Mouse (Mus musculus) megakaryocyte, embryonic 14.5 days (primary cell): ENCODE results near the gene Tcf7l2. TPM values are rescaled to one million over a fixed set of nuclear protein-coding genes. Genes with fewer than 3 reads are reported as not detected.

Experiments
- H3K27me3 ChIP-seq: replicated peaks from 2 replicates; pipeline ENCODE3; 2012; ENCODE audit warnings: inconsistent platforms
- H3K36me3 ChIP-seq: replicated peaks from 2 replicates; pipeline ENCODE3; 2012; ENCODE audit warnings: low read length, inconsistent platforms, mixed read lengths
- H3K4me1 ChIP-seq: 2 replicates; pipeline ENCODE4 v1.6.1; 2012; ENCODE audit warnings: inconsistent platforms
- H3K4me3 ChIP-seq: replicated peaks from 2 replicates; pipeline ENCODE3; 2012; ENCODE audit warnings: moderate library complexity, mild to moderate bottlenecking, inconsistent platforms
- H3K9me3 ChIP-seq: 2 replicates; pipeline ENCODE4 v1.6.1; 2012; ENCODE audit warnings: inconsistent platforms
- FLI1 ChIP-seq: IDR thresholded peaks from 2 replicates; pipeline ENCODE4 v1.6.1; 2012; ENCODE audit warnings: low read length, inconsistent platforms, mixed read lengths
- GATA1 ChIP-seq: IDR thresholded peaks from 3 replicates; pipeline ENCODE4 v1.6.1; 2012; ENCODE audit warnings: mixed read lengths, low read length, inconsistent platforms, borderline replicate concordance
- polyA plus RNA-seq: library from polyadenylated mRNA; stranded (reverse); fragments of >175 nt; gene quantifications from 2 replicates; pipeline ENCODE4 v1.2.3, GENCODE M21; 2012; ENCODE audit warnings: low replicate concordance; ENCODE audit not compliant: insufficient read depth

Gene Tcf7l2
- polyA plus RNA-seq, 1 experiment, result 2.4 TPM

DNA sequence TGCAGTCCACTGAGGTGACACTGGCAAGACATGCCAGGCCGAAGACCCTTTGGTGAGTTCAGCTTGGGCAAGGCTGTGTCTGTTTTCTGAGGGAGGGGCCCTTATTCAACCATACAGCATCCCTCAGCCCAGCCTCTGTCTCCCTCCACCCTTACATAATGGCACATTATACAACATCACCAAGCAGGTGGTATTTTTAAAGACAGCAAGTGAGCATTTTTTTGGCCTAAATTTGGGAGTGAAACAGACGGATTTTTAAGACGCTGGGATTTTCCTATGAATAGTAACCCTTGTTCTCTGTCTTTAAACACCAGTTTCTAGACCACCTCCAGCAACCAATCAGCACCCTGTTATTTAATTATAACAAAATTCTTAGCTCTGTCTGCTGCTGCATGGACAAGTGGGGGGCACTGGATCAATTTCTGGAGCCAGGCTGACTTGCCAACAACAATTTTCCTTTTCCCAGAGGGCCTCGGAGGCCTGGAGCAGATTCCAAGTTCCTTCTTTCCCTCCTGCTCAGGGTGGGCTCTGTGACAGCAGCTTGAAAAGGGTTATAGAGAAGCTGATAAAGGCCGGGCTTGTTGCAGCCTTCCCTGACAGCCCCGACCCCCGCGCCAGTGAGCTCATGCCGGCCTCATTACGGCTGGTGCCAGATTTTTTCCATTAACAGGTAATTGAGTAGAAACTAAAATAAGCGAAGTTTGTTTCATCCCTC, 199.1 kb downstream of the Tcf7l2 start:
- Histone ChIP-seq H3K27me3 (peaks cover 2% of the 10 kb centered on the region), H3K9me3 (peaks cover 10% of the 10 kb centered on the region; the same call in 1 of the 2 replicates), H3K4me1 (no peaks in the 10 kb centered on the region), H3K4me3 (no peak overlapping the region), H3K36me3 (no peaks in the 10 kb centered on the region)
- TF ChIP-seq GATA1 (no peak), FLI1 (no peak)

DNA sequence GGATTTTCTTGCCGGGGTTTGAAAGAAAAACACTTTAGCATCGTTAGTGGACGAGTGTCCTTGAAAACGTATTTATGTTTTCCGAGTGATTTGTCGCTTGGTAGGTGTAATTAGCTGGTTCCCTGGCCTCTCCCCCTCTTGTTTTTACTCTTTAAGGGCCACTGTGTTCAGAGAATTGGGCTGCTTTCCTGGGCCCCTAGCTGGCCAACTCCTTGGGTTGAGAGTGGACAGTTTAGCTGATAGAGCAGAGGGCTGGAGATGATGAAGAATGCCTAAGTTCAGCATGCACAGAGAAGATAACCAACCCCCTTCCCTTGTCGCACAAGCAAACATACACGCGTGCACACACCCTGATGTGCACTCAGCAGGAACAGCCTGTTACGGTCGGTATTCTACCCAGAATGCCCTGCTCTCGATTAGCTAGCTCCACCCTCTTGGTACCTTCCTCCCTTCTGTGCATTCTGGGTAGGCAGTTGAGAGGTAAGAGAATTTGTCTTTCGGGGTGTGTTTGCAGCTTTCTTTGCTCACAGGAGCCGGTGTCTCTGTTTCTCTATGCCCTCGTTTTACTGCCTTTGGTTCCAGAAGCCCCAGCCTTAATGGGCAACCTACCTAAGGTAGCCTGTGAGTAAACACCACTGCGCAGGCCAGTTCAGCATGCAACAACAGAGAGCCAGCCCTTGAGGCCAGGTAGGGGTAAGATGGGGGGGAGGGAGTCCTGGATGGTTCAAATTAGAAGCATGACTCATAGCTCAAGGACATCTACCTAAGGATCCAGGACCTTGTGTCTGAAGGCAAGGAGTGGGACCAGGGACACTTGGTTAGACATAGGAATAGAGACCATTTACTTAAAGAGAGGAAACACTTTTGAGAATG, 199.9 kb downstream of the Tcf7l2 start:
- Histone ChIP-seq H3K36me3 (no peaks in the 10 kb centered on the region), H3K4me3 (no peak overlapping the region), H3K4me1 (no peaks in the 10 kb centered on the region), H3K9me3 (peaks cover 10% of the 10 kb centered on the region; the same call in 1 of the 2 replicates), H3K27me3 (peaks cover 2% of the 10 kb centered on the region)
- TF ChIP-seq GATA1, result no peak
- no peak for TF ChIP-seq FLI1

DNA sequence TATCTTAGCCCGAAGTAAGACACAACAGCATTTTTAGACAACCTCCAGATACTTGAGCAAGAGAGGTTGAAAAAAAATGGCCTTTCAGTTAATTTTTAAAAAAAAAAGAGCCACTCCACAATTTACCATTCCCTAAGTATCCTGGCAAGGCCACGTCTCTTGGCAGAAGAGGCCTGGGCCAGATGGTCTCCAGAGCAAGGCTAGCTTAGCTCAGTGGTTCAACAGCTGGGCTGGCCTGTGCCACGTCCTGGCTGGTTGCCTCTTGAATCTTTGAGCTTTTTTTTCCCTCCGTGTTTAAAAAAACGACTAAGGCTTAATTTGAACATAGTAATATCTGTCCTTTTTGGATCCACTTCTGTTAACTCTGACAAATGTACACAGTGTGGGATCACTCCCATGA, 209.8 kb downstream of the Tcf7l2 start:
- Histone ChIP-seq H3K36me3 (no peaks in the 10 kb centered on the region), H3K4me3 (no peak overlapping the region)
- TF ChIP-seq FLI1 (no peak), GATA1 (no peak)

DNA sequence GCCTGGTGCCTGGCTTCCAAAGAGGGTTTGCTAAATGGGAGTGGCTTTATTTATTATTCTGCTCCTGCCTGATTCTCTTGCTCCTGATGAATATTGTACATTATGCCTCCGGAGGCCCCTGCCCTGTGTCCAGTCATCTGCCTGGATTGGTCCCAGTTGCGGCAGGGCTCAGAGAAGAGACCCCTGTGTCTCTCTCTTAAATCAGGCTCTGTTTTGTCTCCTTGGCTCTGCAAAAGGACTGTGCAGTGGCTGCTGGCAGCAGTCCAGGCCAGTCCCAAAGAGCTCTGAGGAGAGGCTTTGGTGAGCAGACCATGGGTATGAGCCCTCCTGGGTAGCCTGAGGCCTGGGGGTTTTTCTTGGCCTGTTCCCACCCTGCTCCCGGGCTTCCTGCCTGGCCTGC, 211.6 kb downstream of the Tcf7l2 start:
- no peak overlapping the region for H3K4me3 ChIP-seq
- H3K4me1 ChIP-seq, result no peaks in the 10 kb centered on the region
- H3K9me3 ChIP-seq, result peaks cover 7% of the 10 kb centered on the region; the same call in 1 of the 2 replicates
- no peak for TF ChIP-seq FLI1
- TF ChIP-seq GATA1, result no peak
- no peaks in the 10 kb centered on the region for H3K36me3 ChIP-seq
- no peaks in the 10 kb centered on the region for H3K27me3 ChIP-seq

More for the DNA sequence above, 209.8 kb downstream of the Tcf7l2 start:
- Histone ChIP-seq H3K4me1 (no peaks in the 10 kb centered on the region), H3K9me3 (peaks cover 8% of the 10 kb centered on the region; the same call in 1 of the 2 replicates), H3K27me3 (no peaks in the 10 kb centered on the region)

DNA sequence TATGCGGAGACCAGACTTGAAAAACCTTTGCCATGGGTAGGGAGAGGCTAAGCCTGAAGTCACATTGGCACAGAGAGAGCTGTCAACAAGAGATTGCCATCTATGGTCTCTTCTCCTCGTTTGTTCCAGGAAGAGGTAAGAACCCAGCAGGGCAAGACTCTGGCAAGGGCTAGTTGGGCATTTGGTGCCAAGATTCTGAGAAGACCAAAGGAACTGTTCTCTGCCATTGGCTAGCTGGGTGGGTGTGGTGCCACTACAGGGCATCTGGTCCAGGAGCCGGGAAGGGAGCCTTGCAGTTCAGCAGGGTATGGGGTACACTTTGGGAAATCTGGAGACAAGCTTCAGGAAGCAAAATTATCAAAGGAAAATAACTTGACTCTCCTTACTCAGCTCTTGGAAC, 213.5 kb downstream of the Tcf7l2 start:
- H3K4me3 ChIP-seq, result no peak overlapping the region
- H3K27me3 ChIP-seq, result no peaks in the 10 kb centered on the region
- TF ChIP-seq FLI1 (no peak), GATA1 (no peak)
- no peaks in the 10 kb centered on the region for H3K36me3 ChIP-seq
- no peaks in the 10 kb centered on the region for H3K4me1 ChIP-seq
- H3K9me3 ChIP-seq, result peaks cover 7% of the 10 kb centered on the region; the same call in 1 of the 2 replicates

DNA sequence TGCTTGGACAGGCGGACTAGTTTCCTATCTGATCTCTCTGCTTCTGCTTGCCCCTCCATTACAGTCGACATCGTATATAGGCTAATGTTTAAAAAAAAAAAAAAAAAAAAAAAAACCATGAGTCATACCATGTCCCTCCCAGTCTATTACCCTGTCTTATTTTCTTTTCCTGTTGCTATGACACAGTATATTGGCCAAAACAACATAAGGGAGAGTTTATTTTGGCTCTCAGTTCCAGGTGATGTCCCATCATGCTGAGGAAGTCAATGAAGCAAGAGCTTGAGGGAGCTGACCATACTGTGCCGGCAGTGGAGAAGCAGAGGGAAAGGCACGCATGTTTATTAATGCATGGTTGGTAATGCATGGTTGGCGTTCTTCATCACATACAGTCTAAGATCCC, 215.1 kb downstream of the Tcf7l2 start:
- Histone ChIP-seq H3K27me3 (no peaks in the 10 kb centered on the region), H3K4me3 (no peak overlapping the region), H3K36me3 (no peaks in the 10 kb centered on the region), H3K4me1 (no peaks in the 10 kb centered on the region), H3K9me3 (peaks cover 7% of the 10 kb centered on the region; the same call in 1 of the 2 replicates)
- TF ChIP-seq GATA1, result no peak

DNA sequence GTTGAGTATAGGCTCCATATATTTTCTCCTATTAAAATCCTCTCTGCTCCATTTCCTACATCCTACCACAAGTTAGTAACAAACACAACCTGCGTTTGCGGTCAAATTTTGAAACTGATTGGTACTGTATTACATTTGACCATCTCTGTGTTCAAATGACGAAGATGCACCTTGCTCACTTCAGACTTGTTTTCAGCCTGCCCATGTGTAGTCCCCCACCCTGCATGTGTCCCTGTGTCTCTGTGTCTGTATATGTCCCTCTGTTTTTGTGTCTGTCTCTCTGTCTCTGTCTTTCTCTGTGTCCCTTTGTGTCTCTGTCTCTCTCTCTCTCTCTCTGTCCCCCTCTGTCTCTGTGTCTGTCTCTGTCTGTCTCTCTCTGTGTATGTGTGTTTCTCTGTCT, 222.8 kb downstream of the Tcf7l2 start:
- Histone ChIP-seq H3K36me3 (no peaks in the 10 kb centered on the region), H3K4me1 (no peaks in the 10 kb centered on the region; the same call in 1 of the 2 replicates)
- TF ChIP-seq GATA1, result no peak
- no peak for TF ChIP-seq FLI1

DNA sequence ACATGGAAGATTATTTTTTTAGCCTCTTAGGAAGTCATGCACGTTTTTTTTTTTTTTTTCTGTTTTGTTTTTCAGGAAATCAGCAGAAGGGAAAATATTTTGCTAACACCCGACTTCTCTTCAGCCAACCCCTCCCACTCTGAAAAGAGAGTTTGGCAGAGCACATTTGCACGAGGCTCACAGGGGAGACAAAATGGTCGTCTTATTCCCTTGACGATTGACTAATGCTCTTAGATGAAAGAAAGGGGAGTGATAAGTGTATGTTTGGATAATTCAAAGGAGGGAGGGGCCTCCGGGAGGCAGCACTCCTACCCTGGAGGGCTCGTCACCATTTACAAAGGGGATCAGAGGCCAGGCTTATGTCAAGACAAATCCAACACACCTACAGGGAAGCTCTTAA, 224.4 kb downstream of the Tcf7l2 start:
- Histone ChIP-seq H3K27me3 (peaks cover 7% of the 10 kb centered on the region), H3K4me1 (no peaks in the 10 kb centered on the region; the same call in 1 of the 2 replicates), H3K9me3 (no peaks in the 10 kb centered on the region), H3K4me3 (no peak overlapping the region), H3K36me3 (no peaks in the 10 kb centered on the region)
- TF ChIP-seq FLI1 (no peak), GATA1 (no peak)

More for the DNA sequence above, 222.8 kb downstream of the Tcf7l2 start:
- Histone ChIP-seq H3K9me3 (no peaks in the 10 kb centered on the region), H3K4me3 (no peak overlapping the region), H3K27me3 (peaks cover 2% of the 10 kb centered on the region)

DNA sequence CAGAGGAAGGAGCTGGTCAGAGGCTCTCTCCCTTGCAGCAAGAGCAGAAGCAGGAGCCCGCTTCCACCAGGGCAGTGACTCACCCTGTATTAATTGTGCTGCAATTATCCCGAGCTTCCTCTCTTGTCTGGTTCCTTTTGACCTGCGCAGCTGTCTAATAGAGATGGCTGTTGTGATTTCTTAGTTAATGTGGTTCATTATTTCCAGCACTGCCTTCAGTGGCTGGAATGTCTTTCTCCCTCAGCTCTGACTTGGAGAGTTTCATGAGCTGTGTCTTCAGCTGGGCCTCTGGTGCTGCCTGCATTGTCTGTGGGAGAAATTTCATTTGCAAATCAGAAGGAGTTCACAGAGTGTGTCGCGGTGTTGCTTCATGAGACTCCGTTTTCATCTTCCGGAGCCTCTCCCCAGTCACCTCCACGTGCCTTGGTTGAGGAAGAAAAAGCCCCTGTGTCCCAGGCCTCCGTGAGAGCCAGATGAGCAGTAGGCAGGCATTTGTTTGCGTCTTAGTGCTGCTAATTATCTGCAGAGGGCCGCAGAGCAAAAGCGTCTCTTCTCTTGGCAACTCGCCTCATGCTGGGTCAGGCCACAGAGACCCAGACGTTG, 228.4 kb downstream of the Tcf7l2 start:
- Histone ChIP-seq H3K4me1 (no peaks in the 10 kb centered on the region; the same call in 1 of the 2 replicates), H3K4me3 (no peak overlapping the region), H3K27me3 (peaks cover 7% of the 10 kb centered on the region), H3K36me3 (no peaks in the 10 kb centered on the region), H3K9me3 (0 out of 2 replicates have a peak, but pooled peaks cover 2% of the 10 kb centered on the region)
- TF ChIP-seq FLI1, result no peak
- no peak for TF ChIP-seq GATA1
